Mouse (Mus musculus) forebrain, embryonic 14.5 days (tissue): ENCODE measurements at regions not wholly inside any gene's neighbourhood (a gene's known extent, or its start where the extent isn't known, plus 50 kb on each side); places are given as distances from the start of the nearest gene placed in this dataset.
A peak's percentile ranks its signal among the peaks of the same experiment; 100 is the strongest.

Source experiments
- ATAC-seq: fragments of 200-750 bp; cut with Nextera tagmentation; 2 replicates; pipeline ENCODE4 v1.8.0; 2017; ENCODE audit warnings: mild to moderate bottlenecking, moderate library complexity
- DNase-seq: peaks from one replicate; pipeline ENCODE4 v3.0.0-alpha.2; 2015; ENCODE audit warnings: low spot score
- H3K27ac ChIP-seq: fragments of 300-500 bp; sonication (generic); 2 replicates; pipeline ENCODE4 v1.5.1; 2014; ENCODE audit warnings: low read depth, mild to moderate bottlenecking, control low read depth, low read length, moderate library complexity
- H3K27me3 ChIP-seq: fragments of 300-500 bp; sonication (generic); replicated peaks from 2 replicates; pipeline ENCODE4 v1.6.1; 2014; ENCODE audit warnings: low read length, control low read depth, mixed read lengths; ENCODE audit not compliant: control insufficient read depth, insufficient read depth
- H3K36me3 ChIP-seq: fragments of 300-500 bp; sonication (generic); 2 replicates; pipeline ENCODE4 v1.6.1; 2014; ENCODE audit warnings: low read length, control low read depth; ENCODE audit not compliant: control insufficient read depth, insufficient read depth
- H3K4me1 ChIP-seq: fragments of 300-500 bp; sonication (generic); 2 replicates; pipeline ENCODE4 v1.6.1; 2014; ENCODE audit warnings: antibody characterized with exemption, low read length, control low read depth; ENCODE audit not compliant: control insufficient read depth, insufficient read depth
- H3K4me2 ChIP-seq: fragments of 300-500 bp; sonication (generic); 2 replicates; pipeline ENCODE4 v1.6.1; 2014; ENCODE audit warnings: mild to moderate bottlenecking, control low read depth, low read length
- H3K4me3 ChIP-seq: fragments of 300-500 bp; sonication (generic); 2 replicates; pipeline ENCODE4 v1.5.1; 2014; ENCODE audit warnings: low read depth, low read length, control low read depth
- H3K9ac ChIP-seq: fragments of 300-500 bp; sonication (generic); 2 replicates; pipeline ENCODE4 v1.6.1; 2014; ENCODE audit warnings: mild to moderate bottlenecking, low read length, control low read depth, moderate library complexity
- H3K9me3 ChIP-seq: fragments of 300-500 bp; sonication (generic); replicated peaks from 2 replicates; pipeline ENCODE4 v1.6.1; 2016; ENCODE audit warnings: low read length, control low read depth, mixed read lengths; ENCODE audit not compliant: control insufficient read depth
- WGBS: fragments of 180-500 bp; shearing (Covaris S2); extraction: QIAGEN DNeasy Blood & Tissue Kit; methylation state at CpG from one replicate; pipeline ENCODE4 v1.1.7; 2014; 5-methylcytosine and 5-hydroxymethylcytosine counted together

DNA sequence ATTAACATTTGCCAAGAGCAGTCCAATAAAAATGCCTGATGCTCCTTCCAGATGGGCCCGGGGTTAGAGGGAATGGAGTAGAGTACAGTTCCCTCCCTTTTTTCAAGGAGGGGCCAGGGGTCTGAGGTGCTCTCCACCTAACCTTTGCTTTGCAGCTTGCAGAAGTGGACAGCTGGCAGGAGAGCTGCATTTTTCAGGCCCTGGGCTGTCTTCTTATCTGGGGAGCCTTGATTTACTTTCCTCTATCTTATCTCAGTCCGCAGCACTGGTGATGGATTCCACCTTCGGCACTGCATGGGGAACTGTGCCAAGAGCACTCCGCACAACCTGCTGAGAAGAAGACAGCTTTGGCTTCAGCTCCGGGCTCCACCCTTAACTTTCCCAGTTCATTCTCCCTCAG, 74.5 kb upstream of the Cdon start:
- no peak overlapping the region for H3K4me2 ChIP-seq
- H3K27ac ChIP-seq, result no peak overlapping the region
- H3K9me3 ChIP-seq, result no peaks in the 10 kb centered on the region
- no peak overlapping the region for H3K4me3 ChIP-seq
- peaks cover 9% of the 10 kb centered on the region for H3K4me1 ChIP-seq
- H3K36me3 ChIP-seq, result no peaks in the 10 kb centered on the region
- no peak overlapping the region for H3K9ac ChIP-seq
- DNase-seq (no peak), ATAC-seq (no peak)
- WGBS, result 65% methylated on average over 5 of the region's 5 CpGs
- no peaks in the 10 kb centered on the region for H3K27me3 ChIP-seq

DNA sequence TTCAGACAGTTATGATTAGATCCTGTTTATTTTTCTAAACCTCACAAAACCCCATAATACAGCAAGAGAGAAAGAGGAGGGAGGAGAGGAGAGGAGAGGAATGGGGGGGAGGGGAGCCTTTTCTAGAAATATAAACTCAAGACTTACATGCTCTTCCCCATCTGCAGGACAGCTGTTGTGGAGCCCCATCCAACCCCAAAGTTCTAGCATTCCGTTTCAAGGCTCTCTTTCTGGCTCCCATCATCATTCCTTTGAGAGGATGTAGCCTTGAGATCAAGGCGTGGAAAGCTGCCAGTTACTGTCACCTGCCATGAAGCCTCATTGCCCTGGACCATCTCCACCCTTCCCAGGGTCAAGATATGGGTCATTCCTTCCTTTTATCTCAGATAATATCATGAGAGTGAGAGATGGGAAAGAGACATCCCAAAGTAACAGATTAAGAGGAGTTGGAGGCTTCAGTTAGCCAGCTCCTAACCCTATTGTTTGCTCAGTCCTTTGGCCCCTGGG, 70.8 kb upstream of the Cdon start:
- Histone ChIP-seq H3K27me3 (no peaks in the 10 kb centered on the region), H3K9ac (no peak overlapping the region), H3K9me3 (no peaks in the 10 kb centered on the region), H3K27ac (no peak overlapping the region), H3K36me3 (no peaks in the 10 kb centered on the region), H3K4me3 (no peak overlapping the region), H3K4me2 (no peak overlapping the region), H3K4me1 (peaks cover 3% of the 10 kb centered on the region; the same call in 1 of the 2 replicates)
- DNase-seq, result no peak
- 90% methylated on average over 2 of the region's 2 CpGs for WGBS
- ATAC-seq, result no peak

DNA sequence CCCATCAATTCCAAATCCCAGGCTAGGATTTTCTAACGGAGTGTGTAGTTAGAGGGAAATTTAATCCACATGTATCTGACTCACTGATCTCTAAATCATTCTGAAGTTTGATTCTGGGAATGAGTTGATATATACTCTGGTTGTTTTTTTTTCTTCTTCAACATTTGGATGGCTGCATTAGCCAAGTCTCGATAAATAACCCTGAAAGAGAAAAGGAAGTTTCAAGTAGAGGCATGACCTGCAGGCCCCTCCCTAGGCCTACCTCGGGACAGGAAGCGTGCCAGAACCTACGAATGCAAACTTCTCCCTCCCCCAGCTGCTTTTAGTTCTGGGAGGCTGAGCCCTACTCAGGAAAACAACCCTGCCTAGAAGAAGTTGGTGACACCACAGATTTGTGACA, 69.4 kb upstream of the Cdon start:
- Histone ChIP-seq H3K4me2 (no peak overlapping the region), H3K27ac (no peak overlapping the region), H3K27me3 (no peaks in the 10 kb centered on the region), H3K4me1 (peaks cover 3% of the 10 kb centered on the region; the same call in 1 of the 2 replicates), H3K4me3 (no peak overlapping the region), H3K36me3 (no peaks in the 10 kb centered on the region), H3K9ac (no peak overlapping the region), H3K9me3 (no peaks in the 10 kb centered on the region)
- 85% methylated on average over 5 of the region's 5 CpGs for WGBS
- no peak for DNase-seq
- ATAC-seq, result no peak

DNA sequence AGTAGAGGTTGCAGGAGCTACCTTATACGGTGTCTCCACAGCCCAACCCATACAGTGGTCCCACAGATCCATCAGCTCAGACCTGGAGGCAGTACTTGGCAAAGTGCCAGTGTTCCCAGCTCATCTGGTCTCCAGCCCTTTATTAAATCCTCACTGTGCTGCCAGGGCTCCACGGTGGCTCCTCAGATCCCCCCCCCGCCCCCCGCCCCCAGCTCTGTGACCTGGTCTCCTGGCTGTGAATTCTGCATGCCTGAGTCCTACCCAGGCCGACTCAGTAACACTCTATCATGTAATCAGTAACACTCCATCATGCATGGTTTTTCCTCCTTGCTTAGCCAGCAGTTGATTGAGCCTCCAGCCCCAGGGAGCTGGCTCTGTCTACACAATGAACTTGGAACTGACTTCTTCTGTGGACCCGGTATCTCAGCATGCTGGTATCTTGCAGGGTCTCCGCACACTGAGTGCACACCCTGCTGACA, 66.2 kb upstream of the Cdon start:
- no peaks in the 10 kb centered on the region for H3K9me3 ChIP-seq
- no peaks in the 10 kb centered on the region for H3K27me3 ChIP-seq
- no peak overlapping the region for H3K9ac ChIP-seq
- peak overlapping the region; percentile 21; the same call in 1 of the 2 replicates for H3K27ac ChIP-seq
- no peaks in the 10 kb centered on the region for H3K36me3 ChIP-seq
- ATAC-seq (peak; percentile 76), DNase-seq (peak; percentile 61)
- H3K4me3 ChIP-seq, result no peak overlapping the region
- peaks cover 8% of the 10 kb centered on the region for H3K4me1 ChIP-seq
- H3K4me2 ChIP-seq, result no peak overlapping the region
- 45% methylated on average over 7 of the region's 7 CpGs for whole genome bisulfite sequencing

DNA sequence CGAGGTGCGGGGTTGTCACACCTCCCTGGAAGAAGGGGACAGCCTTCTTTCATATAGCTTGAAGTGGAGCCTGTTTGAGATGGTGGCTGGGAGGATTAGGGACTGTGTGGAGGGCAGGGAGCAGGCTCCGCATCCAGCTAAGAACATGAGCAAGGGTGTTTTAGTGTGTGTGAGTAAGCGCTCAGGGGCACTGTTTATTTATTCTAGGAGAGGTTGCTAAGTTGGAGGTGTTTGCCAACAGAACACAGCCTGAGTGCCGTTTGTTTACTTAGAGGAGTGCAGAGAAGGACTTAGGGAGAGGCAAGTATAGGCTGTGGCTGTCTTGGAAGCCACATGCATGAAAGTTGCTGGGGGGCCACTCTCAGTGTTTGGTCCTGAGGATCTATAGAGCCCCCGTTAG, 61.2 kb upstream of the Cdon start:
- 43% methylated on average over 6 of the region's 6 CpGs for WGBS
- Histone ChIP-seq H3K27me3 (no peaks in the 10 kb centered on the region), H3K4me1 (peaks cover 52% of the 10 kb centered on the region), H3K36me3 (no peaks in the 10 kb centered on the region), H3K4me2 (no peak overlapping the region; the same call in 1 of the 2 replicates), H3K4me3 (no peak overlapping the region), H3K27ac (peak overlapping the region; percentile 87), H3K9ac (no peak overlapping the region), H3K9me3 (no peaks in the 10 kb centered on the region)
- ATAC-seq (no peak), DNase-seq (no peak)

DNA sequence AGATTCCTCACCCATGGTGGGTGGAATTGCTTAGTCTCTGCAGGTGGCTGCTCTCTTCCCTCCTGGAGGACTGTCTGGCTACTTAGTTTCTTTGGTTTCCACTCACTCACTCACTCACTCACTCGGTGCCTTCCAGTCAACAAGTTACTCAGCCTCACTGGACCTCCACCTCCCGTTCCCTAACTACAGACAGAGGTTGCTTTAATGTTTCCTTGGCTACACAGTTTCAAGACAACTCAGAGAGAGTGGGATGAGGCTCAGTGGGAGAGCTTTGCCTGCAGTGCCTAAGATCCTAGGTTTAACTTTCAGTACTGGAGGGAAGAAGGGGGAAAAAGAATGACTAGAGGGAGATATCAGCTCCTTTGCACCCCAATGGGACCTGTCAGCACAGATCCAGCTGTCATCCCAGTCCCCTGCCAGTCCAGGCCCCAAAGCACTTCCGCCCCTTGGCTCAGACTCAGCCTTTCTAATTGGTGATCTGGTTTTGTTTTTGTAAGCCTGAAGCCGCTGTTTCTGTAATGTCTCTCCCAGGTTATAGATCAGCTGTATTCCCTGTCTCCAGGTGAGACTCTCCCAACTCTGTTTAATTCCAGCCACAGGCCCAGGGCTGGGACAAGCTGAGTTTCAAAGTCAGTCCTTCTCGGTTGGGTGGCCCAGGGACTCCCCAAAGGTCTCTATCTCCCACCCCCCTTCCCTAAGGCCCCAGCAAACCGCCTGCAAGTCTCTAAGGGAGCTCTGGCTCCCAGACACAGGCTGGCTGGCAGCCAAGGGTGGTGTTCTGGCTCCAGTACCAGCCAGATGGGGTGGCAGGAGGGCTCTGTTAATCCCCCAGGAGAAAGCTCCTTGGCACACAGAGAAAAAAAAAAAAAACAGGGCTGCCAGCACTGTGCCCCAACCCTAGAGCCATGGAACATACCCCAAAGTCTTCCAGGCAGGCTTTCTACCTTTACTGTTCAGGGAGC, 60.5 kb upstream of the Cdon start:
- 10% methylated on average over 6 of the region's 6 CpGs for WGBS
- Histone ChIP-seq H3K4me1 (peaks cover 50% of the 10 kb centered on the region), H3K4me2 (peak overlapping the region; percentile 34)

DNA sequence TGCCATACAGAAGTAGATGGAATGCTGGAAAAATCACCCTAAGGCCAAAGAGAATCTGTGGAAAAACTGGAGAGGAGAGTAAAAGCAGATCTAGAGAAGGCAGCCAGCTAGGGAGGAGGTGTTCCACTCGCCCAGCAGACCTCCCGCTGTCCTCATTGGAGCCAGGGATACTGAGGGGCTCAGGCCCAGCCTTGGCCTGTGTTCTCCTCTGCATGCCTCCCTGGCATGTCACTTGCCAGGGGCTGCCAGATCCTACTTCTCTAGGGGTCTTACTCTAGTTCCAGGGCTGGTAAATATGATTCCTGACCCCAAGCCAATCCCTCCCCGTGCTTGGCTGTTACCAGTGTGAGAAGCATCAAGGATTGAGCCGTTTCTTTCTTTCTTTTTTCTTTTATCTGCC, 59.5 kb upstream of the Cdon start:
- Histone ChIP-seq H3K27ac (peak overlapping the region; percentile 87), H3K9me3 (no peaks in the 10 kb centered on the region), H3K27me3 (no peaks in the 10 kb centered on the region), H3K4me3 (no peak overlapping the region), H3K4me1 (peaks cover 50% of the 10 kb centered on the region), H3K4me2 (no peak overlapping the region), H3K9ac (0 out of 2 replicates have a peak overlapping the region, but pooled peaks have one; percentile 0), H3K36me3 (no peaks in the 10 kb centered on the region)
- peak; percentile 37 for DNase-seq
- WGBS, result 31% methylated on average over 4 of the region's 4 CpGs
- ATAC-seq, result no peak

More for the DNA sequence above, 60.5 kb upstream of the Cdon start:
- Histone ChIP-seq H3K27me3 (no peaks in the 10 kb centered on the region), H3K9me3 (no peaks in the 10 kb centered on the region), H3K4me3 (no peak overlapping the region), H3K27ac (peak overlapping the region; percentile 87), H3K36me3 (no peaks in the 10 kb centered on the region), H3K9ac (0 out of 2 replicates have a peak overlapping the region, but pooled peaks have one; percentile 0)
- peak; percentile 96 for DNase-seq
- ATAC-seq, result peak; percentile 92

DNA sequence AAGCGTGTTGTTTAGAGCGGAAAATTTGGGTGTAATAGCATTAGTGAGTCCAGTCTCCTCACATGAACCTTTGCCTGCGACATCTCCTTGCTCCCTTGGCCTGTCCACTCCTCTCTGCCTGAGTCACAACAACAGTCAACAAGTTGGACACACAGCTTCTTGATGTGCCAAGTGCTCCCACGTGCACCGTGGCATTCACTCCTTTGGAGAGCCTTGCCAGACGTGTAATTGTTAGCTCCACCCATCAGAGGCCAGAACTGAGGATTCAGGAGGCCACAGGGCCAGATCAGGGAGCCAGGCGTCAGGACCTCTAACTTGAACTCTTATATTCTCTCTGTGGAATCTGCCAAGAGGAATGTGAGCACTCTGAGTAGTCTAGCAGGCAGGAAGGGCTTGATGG, 58.7 kb upstream of the Cdon start:
- ATAC-seq (no peak), DNase-seq (no peak)
- Histone ChIP-seq H3K36me3 (no peaks in the 10 kb centered on the region), H3K4me2 (no peak overlapping the region), H3K9ac (no peak overlapping the region), H3K4me1 (peaks cover 50% of the 10 kb centered on the region), H3K4me3 (no peak overlapping the region), H3K27ac (no peak overlapping the region), H3K27me3 (no peaks in the 10 kb centered on the region), H3K9me3 (no peaks in the 10 kb centered on the region)
- 55% methylated on average over 7 of the region's 7 CpGs for WGBS

DNA sequence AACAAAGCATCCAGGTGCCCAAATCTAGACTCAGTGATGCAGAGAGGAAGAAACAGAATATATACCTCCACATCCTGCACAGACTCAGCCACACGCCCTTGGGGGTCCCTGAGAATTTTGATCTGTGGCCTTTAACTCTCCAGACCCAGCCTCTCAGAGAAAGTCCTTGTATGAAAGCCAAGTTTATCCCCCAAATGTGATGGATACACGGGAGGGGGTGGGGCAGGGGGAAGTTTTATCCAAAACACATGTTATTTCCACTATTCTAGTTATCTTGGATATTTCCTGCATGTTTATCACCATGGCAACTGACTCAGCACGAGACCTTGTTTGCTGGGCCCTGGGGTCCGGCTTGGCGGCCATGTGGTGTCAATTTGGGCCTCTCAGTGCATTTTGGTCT, 57.8 kb upstream of the Cdon start:
- DNase-seq (no peak), ATAC-seq (no peak)
- Histone ChIP-seq H3K4me1 (peaks cover 50% of the 10 kb centered on the region), H3K4me2 (no peak overlapping the region), H3K27me3 (no peaks in the 10 kb centered on the region), H3K9ac (no peak overlapping the region), H3K27ac (0 out of 2 replicates have a peak overlapping the region, but pooled peaks have one; percentile 46), H3K9me3 (no peaks in the 10 kb centered on the region), H3K4me3 (no peak overlapping the region), H3K36me3 (no peaks in the 10 kb centered on the region)
- 69% methylated on average over 5 of the region's 5 CpGs for WGBS
